Mouse (Mus musculus) MEL (cell line): ENCODE results near the gene Golga2. TPM values are rescaled to one million over a fixed set of nuclear protein-coding genes. Genes with fewer than 3 reads are reported as not detected.

Experiments
- DNase-seq: peaks from one replicate; pipeline ENCODE4 v3.0.0; 2011; ENCODE audit warnings: low read depth, low spot score
- H3K27ac ChIP-seq: 2 replicates; pipeline ENCODE4 v1.5.1; 2012; ENCODE audit warnings: low read depth, mild to moderate bottlenecking, control low read depth, low read length, moderate library complexity; ENCODE audit not compliant: control insufficient read depth
- H3K27me3 ChIP-seq, 2 experiments: fragments of 150-350 bp in 1 of 2; sonication (generic) in 1 of 2; 2 replicates each; pipeline ENCODE4 v1.6.1; 2012; ENCODE audit warnings: low read length in 2 of 2, mild to moderate bottlenecking in 2 of 2, improper control_type of control experiment in 1 of 2, moderate library complexity in 1 of 2; ENCODE audit not compliant: insufficient read depth in 2 of 2, control insufficient read depth in 1 of 2
- H3K36me3 ChIP-seq, 2 experiments: 2 replicates each; pipeline ENCODE4 v1.6.1; 2012 to 2014; ENCODE audit warnings: low read length in 2 of 2, improper control_type of control experiment in 1 of 2, inconsistent platforms in 1 of 2, mild to moderate bottlenecking in 1 of 2; ENCODE audit not compliant: insufficient read depth in 2 of 2, control insufficient read depth in 1 of 2
- H3K4me1 ChIP-seq, 2 experiments: fragments of 150-350 bp in 1 of 2; sonication (generic) in 1 of 2; 2 replicates each; pipeline ENCODE4 v1.6.1; 2012; ENCODE audit warnings: low read length in 2 of 2, improper control_type of control experiment in 1 of 2, mild to moderate bottlenecking in 1 of 2; ENCODE audit not compliant: insufficient read depth in 2 of 2, control insufficient read depth in 1 of 2
- H3K4me3 ChIP-seq, 2 experiments: fragments of 150-350 bp in 1 of 2; sonication (generic) in 1 of 2; 2 replicates each; pipeline ENCODE4 v1.5.1; 2012; ENCODE audit warnings: low read depth in 2 of 2, low read length in 2 of 2, mild to moderate bottlenecking in 2 of 2, moderate library complexity in 2 of 2, control low read depth in 1 of 2, improper control_type of control experiment in 1 of 2; ENCODE audit not compliant: control insufficient read depth in 1 of 2, insufficient read depth in 1 of 2
- H3K79me2 ChIP-seq: 2 replicates; pipeline ENCODE4 v1.6.1; 2012; ENCODE audit warnings: mild to moderate bottlenecking, low read length, moderate library complexity; ENCODE audit not compliant: control insufficient read depth, poor library complexity, insufficient read depth
- H3K9ac ChIP-seq: 2 replicates; pipeline ENCODE4 v1.6.1; 2012; ENCODE audit warnings: low read depth, mild to moderate bottlenecking, control low read depth, low read length, moderate library complexity; ENCODE audit not compliant: control insufficient read depth, poor library complexity, severe bottlenecking
- H3K9me3 ChIP-seq: fragments of 150-350 bp; sonication (generic); replicated peaks from 2 replicates; pipeline ENCODE4 v1.6.1; 2012; ENCODE audit warnings: mild to moderate bottlenecking, low read length, improper control_type of control experiment, moderate library complexity; ENCODE audit not compliant: insufficient read depth
- BHLHE40 ChIP-seq: IDR thresholded peaks from 2 replicates; pipeline ENCODE4 v1.6.1; 2012; ENCODE audit warnings: low read depth, mild to moderate bottlenecking, inconsistent platforms, low read length, improper control_type of control experiment, borderline replicate concordance
- CHD2 ChIP-seq: IDR thresholded peaks from 2 replicates; pipeline ENCODE4 v1.6.1; 2011; ENCODE audit warnings: low read length, improper control_type of control experiment
- CTCF ChIP-seq, 3 experiments: IDR thresholded peaks in 2 of 3; conservative IDR thresholded peaks in 1 of 3; 2 replicates each; pipeline ENCODE4 v1.5.1; 2011 to 2012; ENCODE audit warnings: low read length in 3 of 3, low read depth in 2 of 3, mild to moderate bottlenecking in 2 of 3, improper control_type of control experiment in 1 of 3, inconsistent platforms in 1 of 3, mixed read lengths in 1 of 3, moderate library complexity in 1 of 3; ENCODE audit not compliant: control insufficient read depth in 1 of 3, insufficient read depth in 1 of 3, poor library complexity in 1 of 3, severe bottlenecking in 1 of 3
- ETS1 ChIP-seq: IDR thresholded peaks from 2 replicates; pipeline ENCODE4 v1.6.1; 2012; ENCODE audit warnings: low read depth, mild to moderate bottlenecking, inconsistent platforms, low read length, improper control_type of control experiment, moderate library complexity
- GATA1 ChIP-seq: IDR thresholded peaks from 2 replicates; pipeline ENCODE4 v1.6.1; 2011; ENCODE audit warnings: low read depth, low read length, improper control_type of control experiment
- HCFC1 ChIP-seq: IDR thresholded peaks from 2 replicates; pipeline ENCODE4 v1.6.1; 2012; ENCODE audit warnings: low read depth, mild to moderate bottlenecking, inconsistent platforms, low read length, improper control_type of control experiment, moderate library complexity
- KAT2A ChIP-seq: conservative IDR thresholded peaks from 2 replicates; pipeline ENCODE4 v1.6.1; 2012; ENCODE audit warnings: low read depth, low read length, improper control_type of control experiment, inconsistent platforms
- MAFK ChIP-seq: IDR thresholded peaks from 2 replicates; pipeline ENCODE4 v1.6.1; 2011; ENCODE audit warnings: low read depth, mild to moderate bottlenecking, low read length, improper control_type of control experiment, borderline replicate concordance
- MYB ChIP-seq: IDR thresholded peaks from 2 replicates; pipeline ENCODE4 v1.6.1; 2011; ENCODE audit warnings: mild to moderate bottlenecking, low read depth, low read length, improper control_type of control experiment
- MYC ChIP-seq: IDR thresholded peaks from 2 replicates; pipeline ENCODE4 v1.6.1; 2011; ENCODE audit warnings: low read depth, mild to moderate bottlenecking, low read length, improper control_type of control experiment, moderate library complexity
- NELFE ChIP-seq: IDR thresholded peaks from 2 replicates; pipeline ENCODE4 v1.6.1; 2011; ENCODE audit warnings: low read depth, low read length, improper control_type of control experiment
- NRF1 ChIP-seq: IDR thresholded peaks from 2 replicates; pipeline ENCODE4 v1.6.1; 2014; ENCODE audit warnings: low read depth, mild to moderate bottlenecking, inconsistent platforms, low read length, improper control_type of control experiment, moderate library complexity; ENCODE audit not compliant: poor library complexity, insufficient read depth, severe bottlenecking
- POLR2A ChIP-seq, 2 experiments: IDR thresholded peaks; 2 replicates each; pipeline ENCODE4 v1.6.1; 2011 to 2012; ENCODE audit warnings: low read length in 2 of 2, mild to moderate bottlenecking in 2 of 2, control low read depth in 1 of 2, improper control_type of control experiment in 1 of 2, low read depth in 1 of 2, moderate library complexity in 1 of 2; ENCODE audit not compliant: control insufficient read depth in 1 of 2, insufficient read depth in 1 of 2, poor library complexity in 1 of 2
- POLR2AphosphoS2 ChIP-seq: IDR thresholded peaks from 2 replicates; pipeline ENCODE4 v1.6.1; 2011; ENCODE audit warnings: low read length, improper control_type of control experiment
- RAD21 ChIP-seq: IDR thresholded peaks from 2 replicates; pipeline ENCODE4 v1.6.1; 2011; ENCODE audit warnings: mild to moderate bottlenecking, low read depth, low read length, improper control_type of control experiment
- TAL1 ChIP-seq: IDR thresholded peaks from 2 replicates; pipeline ENCODE4 v1.6.1; 2012; ENCODE audit warnings: mild to moderate bottlenecking, inconsistent platforms, low read length, moderate library complexity, mixed read lengths
- TCF12 ChIP-seq: IDR thresholded peaks from 2 replicates; pipeline ENCODE4 v1.6.1; 2014; ENCODE audit warnings: low read depth, mild to moderate bottlenecking, inconsistent platforms, low read length, improper control_type of control experiment, moderate library complexity
- UBTF ChIP-seq: IDR thresholded peaks from 2 replicates; pipeline ENCODE4 v1.6.1; 2012; ENCODE audit warnings: low read depth, mild to moderate bottlenecking, inconsistent platforms, low read length, improper control_type of control experiment, moderate library complexity, borderline replicate concordance; ENCODE audit not compliant: insufficient read depth
- ZC3H11A ChIP-seq: IDR thresholded peaks from 2 replicates; pipeline ENCODE4 v1.6.1; 2012; ENCODE audit warnings: low read depth, mild to moderate bottlenecking, inconsistent platforms, low read length, improper control_type of control experiment
- ZMIZ1 ChIP-seq: IDR thresholded peaks from 2 replicates; pipeline ENCODE4 v1.6.1; 2012; ENCODE audit warnings: low read depth, mild to moderate bottlenecking, inconsistent platforms, low read length, improper control_type of control experiment, moderate library complexity
- ZNF384 ChIP-seq: IDR thresholded peaks from 2 replicates; pipeline ENCODE4 v1.6.1; 2012; ENCODE audit warnings: low read depth, mild to moderate bottlenecking, inconsistent platforms, low read length, improper control_type of control experiment
- polyA plus RNA-seq, 2 experiments: library from polyadenylated mRNA; stranded (reverse) in 1 of 2; unstranded in 1 of 2; fragments of >175 nt in 1 of 2; fragments of >200 nt in 1 of 2; gene quantifications; 2 replicates each; pipeline versions ENCODE4 v1.2.1 to v1.2.4; 2012; ENCODE audit warnings: low replicate concordance in 2 of 2, low read depth in 1 of 2; ENCODE audit not compliant: insufficient read length in 2 of 2, insufficient read depth in 1 of 2, missing spikeins in 1 of 2
- total RNA-seq: library from RNA; depleted of rRNA; stranded (reverse); fragments of 300-350 nt; gene quantifications from 2 replicates; pipeline ENCODE4 v1.2.3, GENCODE M21; 2012

Gene Golga2
- total and polyA plus RNA-seq, 3 experiments = 20.3 to 38.6 TPM; not detected in 1

GRCm38 (mm10) chr2:32260635-32261034, 26.5 kb upstream of the Golga2 start (continued):
- TF ChIP-seq BHLHE40 (peak; percentile 47; the same call in 1 of the 2 replicates), MYC (peak; percentile 92), ZC3H11A (peak; percentile 61), TAL1 (no peak), MAFK (0 out of 2 replicates have a peak, but pooled peaks have one; percentile 6), CTCF (IDR thresholded peaks at IDR 0.05 in 2 of 3, conservative IDR thresholded peaks at IDR 0.05 in 1 of 3; ENCODE audit: control insufficient read depth in 1 of 3, insufficient read depth in 1 of 3, low read depth in 2 of 3, low read length in 3 of 3, poor library complexity in 1 of 3, severe bottlenecking in 1 of 3) (peak; percentile 67 to 91 (median 85)), TCF12 (no peak), ETS1 (no peak), GATA1 (no peak), POLR2AphosphoS2 (no peak), POLR2A (IDR thresholded peaks at IDR 0.05; ENCODE audit: control insufficient read depth in 1 of 2, insufficient read depth in 1 of 2, low read depth in 1 of 2, low read length in 2 of 2, poor library complexity in 1 of 2) (no peak), HCFC1 (peak; percentile 62; the same call in 1 of the 2 replicates), ZNF384 (peak; percentile 97)

- H3K9ac ChIP-seq = no peak overlapping the region
- H3K9me3 ChIP-seq = no peaks in the 10 kb centered on the region
- peaks cover 0 to 4% of the 10 kb centered on the region in 2 experiments; a peak in 2 of 4 replicates for H3K36me3 ChIP-seq
- TF ChIP-seq KAT2A (no peak), NELFE (no peak), RAD21 (no peak), ZMIZ1 (no peak), UBTF (no peak), TCF12 (no peak), MYB (no peak)
- no peak overlapping the region for H3K27ac ChIP-seq
- no peaks in the 10 kb centered on the region for H3K4me1 ChIP-seq
- H3K27me3 ChIP-seq = no peaks in the 10 kb centered on the region
- H3K79me2 ChIP-seq = no peaks in the 10 kb centered on the region
- no peak for DNase-seq
- H3K4me3 ChIP-seq = no peak overlapping the region
Measured at GRCm38 (mm10) chr2:32275823-32276222, 11.4 kb upstream of the Golga2 start.

GRCm38 (mm10) chr2:32282289-32282688, 4.9 kb upstream of the Golga2 start:
- Histone ChIP-seq H3K36me3 (peaks cover 11 to 12% of the 10 kb centered on the region in 2 experiments), H3K4me3 (no peak overlapping the region), H3K9ac (no peak overlapping the region), H3K4me1 (peaks cover 3 to 5% of the 10 kb centered on the region in 2 experiments; a peak in 3 of 4 replicates), H3K9me3 (no peaks in the 10 kb centered on the region), H3K27ac (no peak overlapping the region), H3K27me3 (no peaks in the 10 kb centered on the region), H3K79me2 (peaks cover 12% of the 10 kb centered on the region)
- TF ChIP-seq HCFC1 (no peak), POLR2A (IDR thresholded peaks at IDR 0.05; ENCODE audit: control insufficient read depth in 1 of 2, insufficient read depth in 1 of 2, low read depth in 1 of 2, low read length in 2 of 2, poor library complexity in 1 of 2) (0 out of 4 replicates have a peak, but pooled peaks of 1 of the 2 experiments have one; percentile 5), BHLHE40 (no peak), NRF1 (no peak), CHD2 (no peak)
- DNase-seq = no peak
